8 mouse cellular contexts compared by ENCODE assay signal in the genomic region with DNA sequence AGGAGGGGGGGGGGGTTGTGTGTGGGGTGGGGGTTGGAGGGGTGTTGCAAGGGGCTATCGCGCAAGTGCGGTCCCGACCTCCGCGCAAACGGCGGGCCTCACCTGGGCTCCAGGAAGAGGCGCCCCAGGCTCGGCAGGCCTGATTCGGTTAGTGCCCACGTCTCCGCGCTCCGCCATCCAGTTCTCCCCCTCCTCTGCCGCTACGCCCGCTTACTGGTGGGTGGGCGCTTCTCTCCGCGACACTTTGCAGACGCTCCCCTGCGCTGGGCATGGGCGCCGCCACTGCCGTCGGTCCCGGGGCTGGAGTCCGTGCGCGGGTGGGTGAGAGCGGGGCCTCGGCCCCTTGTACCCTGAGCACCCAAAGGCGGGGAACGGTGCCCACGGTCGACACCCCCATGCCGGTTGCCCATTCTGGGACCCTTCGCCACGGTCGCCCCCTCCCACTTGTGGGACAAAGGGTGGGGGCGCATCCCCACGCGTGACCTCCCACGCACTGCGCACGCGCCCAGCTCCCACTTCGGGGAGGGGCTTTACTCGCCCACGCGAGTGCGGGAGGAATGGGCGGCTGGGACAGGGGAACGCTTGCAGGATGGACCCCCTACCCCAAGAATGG. TPM values are rescaled to one million over a fixed set of nuclear protein-coding genes. Genes with fewer than 3 reads are reported as not detected.
DNase-seq lines count a peak whose midpoint lies in the region; ATAC-seq lines count a peak whose summit lies in the region.

No protein-coding gene starts in this region.

- peak overlapping the region; percentile 62 for H3K4me3 ChIP-seq in kidney, embryonic 16.5 days (ENCODE audit: low read length)
- H3K4me3 ChIP-seq in hindbrain, embryonic 12.5 days: peak overlapping the region; percentile 49
- H3K4me3 ChIP-seq in limb, embryonic 15.5 days: peak overlapping the region; percentile 68

- intact Hi-C loops in gastrocnemius, postnatal 36 days (cut with DNase I): no loop called here

- H3K27me3 ChIP-seq in kidney, embryonic 16.5 days (ENCODE audit: insufficient read depth, low read length): peaks cover 52% of the 10 kb centered on the region
- peaks cover 73% of the 10 kb centered on the region for H3K27me3 ChIP-seq in hindbrain, embryonic 12.5 days
- peaks cover 45% of the 10 kb centered on the region for H3K27me3 ChIP-seq in limb, embryonic 15.5 days

- H3K4me1 ChIP-seq in kidney, embryonic 16.5 days (ENCODE audit: insufficient read depth, low read length): peaks cover 47% of the 10 kb centered on the region
- H3K4me1 ChIP-seq in hindbrain, embryonic 12.5 days: peaks cover 47% of the 10 kb centered on the region
- H3K4me1 ChIP-seq in limb, embryonic 15.5 days: peaks cover 68% of the 10 kb centered on the region

- peak overlapping the region; percentile 38; the same call in 1 of the 2 replicates for H3K27ac ChIP-seq in kidney, embryonic 16.5 days (ENCODE audit: low read length)
- peak overlapping the region; percentile 35; the same call in 1 of the 2 replicates for H3K27ac ChIP-seq in hindbrain, embryonic 12.5 days
- H3K27ac ChIP-seq in limb, embryonic 15.5 days: peak overlapping the region; percentile 64

- peak overlapping the region; percentile 86 for H3K9ac ChIP-seq in kidney, embryonic 16.5 days (replicated peaks; ENCODE audit: low read length)
- H3K9ac ChIP-seq in hindbrain, embryonic 12.5 days: peak overlapping the region; percentile 78
- H3K9ac ChIP-seq in limb, embryonic 15.5 days: peak overlapping the region; percentile 73

- DNase-seq in kidney, adult 8-10 months: no peak
- DNase-seq in cerebellum, postnatal 14 days: peak; percentile 77 to 78
- DNase-seq in right cerebral cortex, postnatal 10 days (ENCODE audit: low spot score in 2 of 2): peak; percentile 83 to 84
- DNase-seq in T-cell, adult 2 months (ENCODE audit: low spot score): no peak
- no peak for DNase-seq in gastrocnemius, postnatal 36 days

- H3K4me2 ChIP-seq in kidney, embryonic 16.5 days (replicated peaks; ENCODE audit: low read depth, low read length): peak overlapping the region; percentile 89
- H3K4me2 ChIP-seq in hindbrain, embryonic 12.5 days (replicated peaks): peak overlapping the region; percentile 69
- peak overlapping the region; percentile 84 for H3K4me2 ChIP-seq in limb, embryonic 15.5 days

- no peaks in the 10 kb centered on the region for H3K36me3 ChIP-seq in kidney, embryonic 16.5 days (ENCODE audit: insufficient read depth, low read length)
- no peaks in the 10 kb centered on the region for H3K36me3 ChIP-seq in hindbrain, embryonic 12.5 days
- no peaks in the 10 kb centered on the region for H3K36me3 ChIP-seq in limb, embryonic 15.5 days

- under 1% methylated on average over 55 of the region's 55 CpGs for WGBS in kidney, embryonic 16.5 days
- WGBS in hindbrain, embryonic 12.5 days: 1% methylated on average over 52 of the region's 55 CpGs
- 1% methylated on average over 55 of the region's 55 CpGs for WGBS in limb, embryonic 15.5 days

- 0 out of 2 replicates have a peak, but pooled peaks have one; percentile 0 for ATAC-seq in kidney, embryonic 16.5 days (ENCODE audit: low FRiP score, low TSS enrichment)
- ATAC-seq in hindbrain, embryonic 12.5 days (ENCODE audit: low FRiP score): no peak
- no peak for ATAC-seq in limb, embryonic 15.5 days (ENCODE audit: insufficient number of reproducible peaks, low FRiP score, low TSS enrichment, low read depth)

- no peaks in the 10 kb centered on the region for H3K9me3 ChIP-seq in kidney, embryonic 16.5 days (ENCODE audit: low read length)
- H3K9me3 ChIP-seq in hindbrain, embryonic 12.5 days (replicated peaks): no peaks in the 10 kb centered on the region
- H3K9me3 ChIP-seq in limb, embryonic 15.5 days: no peaks in the 10 kb centered on the region

RNA-seq across cellular contexts. Expression of a gene that starts 5.2 kb away (rescaled TPM):
- polyA plus RNA-seq in kidney, embryonic 16.5 days (2015; fragmentation: Nextera tagmentation; extraction: Ambion mirVana): 136 and 139 TPM in 2 replicates
- polyA plus RNA-seq in hindbrain, embryonic 12.5 days (2016; fragmentation: Nextera tagmentation; extraction: Ambion mirVana): 136 and 138 TPM in 2 replicates
- polyA plus RNA-seq in limb, embryonic 15.5 days (2015; fragmentation: Nextera tagmentation; extraction: Ambion mirVana): 103 and 117 TPM in 2 replicates
- 10 to 100 TPM; 38.0 to 48.3 TPM for total RNA-seq in gastrocnemius, postnatal 36 days (2021)

RNA-seq across cellular contexts. Expression of a gene that starts 5.4 kb away (rescaled TPM):
- 35.0 and 44.0 TPM in 2 replicates for polyA plus RNA-seq in kidney, embryonic 16.5 days (2015; fragmentation: Nextera tagmentation; extraction: Ambion mirVana)
- polyA plus RNA-seq in hindbrain, embryonic 12.5 days (2016; fragmentation: Nextera tagmentation; extraction: Ambion mirVana): 45.4 and 51.8 TPM in 2 replicates
- 32.0 and 33.8 TPM in 2 replicates for polyA plus RNA-seq in limb, embryonic 15.5 days (2015; fragmentation: Nextera tagmentation; extraction: Ambion mirVana)
- total RNA-seq in gastrocnemius, postnatal 36 days (2021): 1 to 10 TPM; 2.9 to 3.3 TPM

RNA-seq across cellular contexts. Expression of a gene that starts 18.5 kb away (rescaled TPM):
- 8.1 and 8.2 TPM in 2 replicates for polyA plus RNA-seq in kidney, embryonic 16.5 days (2015; fragmentation: Nextera tagmentation; extraction: Ambion mirVana)
- 6.1 and 6.9 TPM in 2 replicates for polyA plus RNA-seq in hindbrain, embryonic 12.5 days (2016; fragmentation: Nextera tagmentation; extraction: Ambion mirVana)
- polyA plus RNA-seq in limb, embryonic 15.5 days (2015; fragmentation: Nextera tagmentation; extraction: Ambion mirVana): 5.9 and 7.1 TPM in 2 replicates
- 1 to 10 TPM; 2.2 to 3.9 TPM for total RNA-seq in gastrocnemius, postnatal 36 days (2021)

RNA-seq across cellular contexts. Expression of a gene that starts 22.8 kb away (rescaled TPM):
- polyA plus RNA-seq in kidney, embryonic 16.5 days (2015; fragmentation: Nextera tagmentation; extraction: Ambion mirVana): 1.3 TPM in 1 of 2 replicates, not detected in the other
- polyA plus RNA-seq in hindbrain, embryonic 12.5 days (2016; fragmentation: Nextera tagmentation; extraction: Ambion mirVana): 0.44 TPM in 1 of 2 replicates, not detected in the other
- polyA plus RNA-seq in limb, embryonic 15.5 days (2015; fragmentation: Nextera tagmentation; extraction: Ambion mirVana): not detected in 2 replicates
- under 1 TPM in 1 of 2 experiments, not detected in 1; 0.42 TPM for total RNA-seq in gastrocnemius, postnatal 36 days (2021)

RNA-seq across cellular contexts. Expression of a gene that starts 23.3 kb away (rescaled TPM):
- polyA plus RNA-seq in kidney, embryonic 16.5 days (2015; fragmentation: Nextera tagmentation; extraction: Ambion mirVana): 64.9 and 66.6 TPM in 2 replicates
- polyA plus RNA-seq in hindbrain, embryonic 12.5 days (2016; fragmentation: Nextera tagmentation; extraction: Ambion mirVana): 74.5 and 79.6 TPM in 2 replicates
- polyA plus RNA-seq in limb, embryonic 15.5 days (2015; fragmentation: Nextera tagmentation; extraction: Ambion mirVana): 59.8 and 63.0 TPM in 2 replicates
- 100 to 1,000 TPM; 149 to 152 TPM for total RNA-seq in gastrocnemius, postnatal 36 days (2021)

Comparison
In these comparisons a context has a peak if more than half of its experiments do, and no peak if none do; other contexts are left out.
1. DNase-seq: peak in cerebellum, postnatal 14 days (2 of 2) and right cerebral cortex, postnatal 10 days (2 of 2); none in kidney, adult 8-10 months (0 of 2), T-cell, adult 2 months (single experiment) and gastrocnemius, postnatal 36 days (0 of 2).
2. Peak in every context shown above with its lines, with median percentiles within 50 percentile points of each other: H3K27ac ChIP-seq, H3K4me2 ChIP-seq, H3K4me3 ChIP-seq and H3K9ac ChIP-seq.